Mouse (Mus musculus) G1E (cell line): ENCODE data around the gene Gm20683.

ENCODE experiments used
- CTCF ChIP-seq: IDR thresholded peaks from 2 replicates; pipeline ENCODE4 v1.5.1; 2012; ENCODE audit warnings: low read depth, low read length, inconsistent platforms, mixed read lengths
- TAL1 ChIP-seq: conservative IDR thresholded peaks from 2 replicates; pipeline ENCODE4 v1.6.1; 2012; ENCODE audit warnings: low read depth, low read length, inconsistent platforms, mixed read lengths

DNA sequence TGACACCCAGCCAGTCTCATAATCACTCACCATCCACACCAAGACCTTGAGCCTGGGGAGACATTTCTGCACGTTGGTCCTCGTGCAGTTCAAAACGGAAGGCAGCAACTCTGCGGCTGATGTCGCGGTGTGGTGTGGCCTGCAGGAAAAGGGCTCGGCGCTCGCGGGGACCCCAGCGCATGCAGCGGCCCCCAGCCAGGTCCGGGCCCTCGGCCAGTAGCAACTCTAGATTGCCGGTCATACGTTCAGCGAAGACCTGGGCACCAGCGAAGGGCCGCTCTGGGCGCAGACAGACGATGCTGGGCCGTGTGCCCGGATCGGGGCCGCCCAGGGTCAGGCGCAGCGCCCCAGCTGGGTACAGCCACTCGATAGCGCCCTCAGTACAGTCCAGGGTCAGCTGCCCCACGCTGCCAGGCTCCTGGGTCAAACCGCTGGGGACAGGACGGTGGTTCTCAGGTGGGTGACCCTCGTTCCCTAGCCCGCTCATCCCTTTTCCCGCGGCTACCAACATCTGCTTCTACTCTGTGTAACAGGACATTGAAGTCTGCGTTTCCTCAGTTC, 45.3 kb downstream of the Gm20683 start:
- TF ChIP-seq CTCF = no peak
- no peak for TF ChIP-seq TAL1
